Mouse (Mus musculus) 3T3-L1 (cell line): Measurements from ENCODE around the gene Hnrnph3.
"Not testable (repeated sequence)": the region's sequence is repeated elsewhere in the genome, so short reads cannot be mapped to it uniquely, and the experiment has no call there.

Experiments
- DNase-seq: peaks from one replicate; pipeline ENCODE4 v3.0.0-alpha.2; 2015; ENCODE audit warnings: low read depth, low spot score

The Hnrnph3 gene

DNA sequence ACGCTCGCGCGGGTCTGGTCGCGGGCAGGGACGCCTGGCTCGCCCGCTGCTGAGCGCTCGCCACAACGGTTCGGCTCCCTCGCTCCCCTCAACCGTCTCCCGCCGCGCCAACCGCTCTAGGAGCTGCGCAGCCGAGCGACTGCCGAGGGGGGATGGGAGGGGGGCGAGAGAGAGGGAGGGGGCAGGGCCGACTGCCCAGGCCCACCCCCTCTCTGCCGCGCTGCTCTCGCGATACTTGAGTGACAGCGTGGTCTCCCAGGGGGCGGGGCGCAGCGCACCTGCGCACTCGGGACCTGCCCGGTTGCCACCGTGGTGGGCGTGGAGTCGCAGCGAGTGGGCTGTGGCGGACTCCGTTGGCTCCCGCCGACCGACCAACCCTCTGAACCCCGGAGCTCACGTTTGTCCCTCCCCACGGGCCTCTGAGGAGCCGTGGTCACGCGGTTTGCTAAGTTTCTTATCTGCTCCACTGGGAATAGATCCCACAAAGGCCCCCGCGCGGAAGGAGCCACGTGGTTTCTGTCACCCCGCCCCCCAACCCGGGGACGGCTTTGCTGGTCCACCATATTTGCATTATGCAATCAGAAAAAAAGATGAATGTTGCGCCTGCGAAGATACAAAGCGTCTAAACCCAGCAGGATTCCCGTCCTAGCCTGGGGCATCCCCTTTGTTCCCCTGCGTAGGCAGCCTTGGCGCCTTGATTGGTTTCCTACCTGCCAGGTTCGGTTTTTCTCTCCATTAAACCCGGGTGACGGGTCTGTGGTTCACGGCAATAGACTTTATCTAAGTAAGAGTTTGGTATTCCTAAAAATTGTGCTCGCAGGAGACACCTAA is at the start of gene Hnrnph3, which contains the start of gene Pbld2:
TSS of gene Hnrnph3 (minus strand) at position 469 of the 831 bp plus-strand sequence.
TSS of gene Pbld2 (plus strand) at position 567 of the 831 bp plus-strand sequence.
- peak; percentile 97 for DNase-seq

- peak; percentile 80 for DNase-seq
These were observed 42.0 kb upstream of the Hnrnph3 start for GRCm38 (mm10) chr10:63065988-63066387.

- DNase-seq: no peak
These were observed 41.5 kb upstream of the Hnrnph3 start for GRCm38 (mm10) chr10:63065561-63065960.

GRCm38 (mm10) chr10:63064516-63064915 is 40.5 kb upstream of the Hnrnph3 start:
- no peak for DNase-seq

DNA sequence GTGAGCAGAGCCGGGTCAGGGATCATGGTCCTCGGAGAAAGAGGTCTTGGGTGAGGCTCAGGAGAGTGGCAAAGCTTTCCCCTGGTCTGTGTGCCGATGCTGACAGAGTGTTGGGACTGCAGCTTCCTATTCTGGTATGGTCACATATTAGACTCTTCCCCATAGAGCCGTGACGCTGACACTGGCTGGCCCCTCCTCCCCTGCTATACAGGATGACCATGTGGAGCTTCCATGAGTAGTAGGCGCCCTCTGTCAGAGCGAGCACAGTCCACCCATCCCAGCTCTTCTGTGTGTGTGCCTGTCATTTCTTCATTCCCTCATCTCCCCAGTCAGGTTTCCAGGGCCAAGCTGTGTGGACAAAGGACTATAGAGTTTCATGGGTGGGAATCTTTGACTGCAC is 39.3 kb upstream of the Hnrnph3 start:
- no peak for DNase-seq

- no peak for DNase-seq
These were observed 38.7 kb upstream of the Hnrnph3 start for GRCm38 (mm10) chr10:63062696-63063095.

DNA sequence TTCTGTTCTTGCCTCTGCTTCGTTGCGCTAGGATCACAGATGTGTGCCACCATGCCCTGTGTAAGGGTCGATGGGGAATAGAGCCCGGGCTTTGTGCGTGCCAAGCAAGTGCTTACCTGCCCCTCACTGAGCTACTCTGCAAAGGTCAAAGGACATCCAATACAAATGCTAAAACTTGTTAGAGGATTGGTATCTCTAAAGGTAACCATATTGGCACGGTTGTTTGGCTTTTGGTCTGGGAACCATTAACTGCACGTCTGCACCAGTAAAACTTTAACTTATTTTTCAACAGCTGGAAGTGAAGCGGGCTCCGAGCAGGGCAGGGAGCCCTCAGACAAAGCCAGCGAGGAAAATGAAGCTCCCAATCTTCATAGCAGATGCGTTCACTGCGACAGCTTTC is 37.2 kb upstream of the Hnrnph3 start:
- DNase-seq: no peak

GRCm38 (mm10) chr10:63060406-63060805 is 36.4 kb upstream of the Hnrnph3 start:
- DNase-seq: no peak

DNA sequence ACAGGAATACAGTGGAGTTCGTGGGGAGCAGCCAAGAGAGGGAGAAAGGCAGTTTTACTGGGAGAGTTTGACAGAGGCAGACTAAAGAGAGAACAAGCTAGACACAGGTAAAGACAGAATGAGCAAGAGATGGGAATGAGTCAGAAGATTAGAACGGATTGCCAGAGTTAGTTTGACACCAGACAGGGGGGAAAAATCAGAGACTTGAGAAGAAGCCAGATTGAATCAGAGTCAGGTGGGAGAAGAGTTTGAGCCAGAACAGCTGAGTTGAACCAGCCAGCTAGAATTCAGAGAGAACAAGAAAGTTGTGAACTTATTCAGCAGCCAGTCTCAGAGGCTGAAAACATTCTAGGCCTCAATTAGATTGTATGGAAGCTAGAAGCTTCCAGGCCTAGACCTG is 35.8 kb upstream of the Hnrnph3 start, which contains the start of gene Pbld1:
TSS of gene Pbld1 (plus strand) at position 301 of the 400 bp plus-strand sequence.
- no peak for DNase-seq

GRCm38 (mm10) chr10:63056966-63057750 is 33.1 kb upstream of the Hnrnph3 start:
- no peak for DNase-seq

GRCm38 (mm10) chr10:63054586-63054985 is 30.6 kb upstream of the Hnrnph3 start:
- no peak for DNase-seq

GRCm38 (mm10) chr10:63054071-63054470 is 30.1 kb upstream of the Hnrnph3 start:
- DNase-seq: not testable (repeated sequence)

GRCm38 (mm10) chr10:63053007-63053406 is 29.0 kb upstream of the Hnrnph3 start:
- no peak for DNase-seq

DNA sequence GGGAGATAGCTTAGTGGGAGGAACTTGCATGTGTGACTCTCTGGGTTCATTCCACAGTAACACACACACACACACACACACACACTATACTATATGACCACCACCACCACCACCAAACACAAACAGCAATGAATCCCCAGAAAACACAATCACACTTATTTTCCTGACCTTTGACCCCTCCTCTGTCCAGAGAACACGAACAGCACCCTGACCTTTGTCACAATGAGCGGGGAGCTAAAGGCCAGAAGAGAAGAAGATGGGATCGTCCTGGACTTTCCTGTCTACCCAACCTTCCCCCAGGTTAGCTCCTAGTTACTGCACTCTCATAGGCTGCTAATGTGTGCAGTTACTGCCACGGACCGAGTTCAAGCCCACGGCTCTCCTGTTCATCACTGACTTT is 28.0 kb upstream of the Hnrnph3 start:
- no peak for DNase-seq

GRCm38 (mm10) chr10:63051267-63051666 is 27.2 kb upstream of the Hnrnph3 start:
- DNase-seq: no peak

- DNase-seq: no peak
These were observed 25.1 kb upstream of the Hnrnph3 start for GRCm38 (mm10) chr10:63049106-63049505.

- DNase-seq: no peak
These were observed 23.7 kb upstream of the Hnrnph3 start for GRCm38 (mm10) chr10:63047751-63048150.

DNA sequence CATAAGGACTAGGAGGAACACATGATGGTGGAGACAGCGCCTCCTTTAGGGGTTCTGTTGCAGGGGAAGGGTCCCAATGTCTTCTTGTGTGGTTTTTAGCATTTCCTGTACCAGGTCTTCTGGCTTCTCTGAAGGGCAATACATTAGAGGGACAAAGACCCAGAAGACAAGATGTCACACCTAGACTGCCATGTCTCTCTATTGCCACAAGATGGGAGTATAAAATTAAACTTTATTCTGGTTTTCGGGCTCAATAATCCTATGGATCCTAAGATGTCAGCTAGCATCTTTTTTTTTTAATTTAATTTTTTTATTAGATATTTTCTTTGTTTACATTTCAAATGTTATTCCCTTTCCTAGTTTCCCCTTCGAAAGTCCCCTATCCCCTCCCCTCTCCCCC is 19.1 kb upstream of the Hnrnph3 start:
- peak; percentile 28 for DNase-seq

DNA sequence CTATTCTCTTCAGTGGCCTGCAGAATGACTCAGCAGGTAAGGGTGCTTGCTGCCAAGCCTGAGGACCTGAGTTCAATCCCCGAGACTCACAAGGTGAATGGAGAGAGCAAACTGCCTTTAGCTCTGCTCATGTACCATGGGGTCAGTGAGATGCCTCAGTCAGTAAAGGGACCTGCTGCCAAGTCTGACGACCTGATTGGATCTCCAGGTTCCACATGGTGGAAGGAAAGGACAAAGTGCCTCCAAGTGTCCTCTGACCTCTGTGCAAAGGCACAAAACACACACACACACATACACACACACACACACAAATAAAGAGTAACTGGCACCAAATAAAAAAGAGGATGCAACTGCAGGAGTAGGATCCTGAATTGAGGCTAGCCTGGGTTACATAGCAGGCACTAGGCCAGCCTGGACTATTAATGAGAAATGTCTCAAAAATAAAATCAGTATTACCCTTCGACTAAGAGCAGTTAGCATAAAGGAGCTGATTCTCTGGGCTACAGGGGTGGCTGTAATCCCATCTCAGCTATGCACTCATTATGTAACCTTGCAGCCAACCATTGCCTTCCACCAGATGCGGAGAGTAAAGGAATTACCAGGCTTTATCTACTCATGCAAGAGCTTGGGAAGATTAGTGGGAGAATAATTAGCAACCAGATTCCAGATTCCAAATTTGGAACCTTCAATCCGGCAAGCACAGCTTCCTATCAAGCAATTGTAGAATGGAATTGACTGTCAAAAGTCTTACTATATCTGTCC is 16.0 kb upstream of the Hnrnph3 start:
- no peak for DNase-seq

DNA sequence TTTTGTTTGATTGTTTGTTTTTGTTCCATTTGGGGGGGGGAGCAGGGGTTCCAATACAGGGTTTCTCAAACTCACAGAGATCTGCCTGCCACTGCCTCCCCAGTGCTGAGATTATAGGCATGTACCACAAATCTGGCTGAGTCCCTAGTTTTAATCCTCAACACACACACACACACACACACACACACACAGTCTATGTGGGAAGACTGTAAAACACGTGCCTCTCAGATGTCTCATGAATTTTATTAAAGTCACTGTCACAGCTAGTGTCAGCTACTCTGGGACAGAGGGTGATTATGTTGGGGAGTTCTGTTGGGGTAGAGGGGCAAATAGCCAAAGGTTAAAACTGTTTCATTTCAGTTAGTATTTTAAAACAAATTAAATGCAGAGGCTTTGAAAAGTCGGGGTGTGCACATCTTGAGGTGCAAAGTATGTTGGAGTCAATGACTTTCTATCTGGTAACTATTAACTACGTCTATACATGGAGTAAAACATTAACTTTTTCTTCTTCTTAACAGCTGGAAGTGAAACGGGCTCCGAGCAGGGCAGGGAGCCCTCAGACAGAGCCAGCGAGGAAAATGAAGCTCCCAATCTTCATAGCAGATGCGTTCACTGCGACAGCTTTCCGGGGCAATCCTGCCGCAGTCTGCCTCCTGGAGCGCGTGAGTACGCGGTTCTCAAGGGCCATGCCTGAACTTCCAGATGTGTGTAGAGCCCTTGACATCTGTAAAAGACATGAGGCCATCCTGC is 14.7 kb upstream of the Hnrnph3 start:
- no peak for DNase-seq

GRCm38 (mm10) chr10:63032956-63033355 is 8.9 kb upstream of the Hnrnph3 start:
- no peak for DNase-seq
